Mouse (Mus musculus): ENCODE data around the gene Prpf8. TPM values are rescaled to one million over a fixed set of nuclear protein-coding genes. Genes with fewer than 3 reads are reported as not detected.
A peak's percentile ranks its signal among the peaks of the same experiment; 100 is the strongest.

The Prpf8 gene
- polyA plus RNA-seq, 1 experiment, result 142 TPM

DNA sequence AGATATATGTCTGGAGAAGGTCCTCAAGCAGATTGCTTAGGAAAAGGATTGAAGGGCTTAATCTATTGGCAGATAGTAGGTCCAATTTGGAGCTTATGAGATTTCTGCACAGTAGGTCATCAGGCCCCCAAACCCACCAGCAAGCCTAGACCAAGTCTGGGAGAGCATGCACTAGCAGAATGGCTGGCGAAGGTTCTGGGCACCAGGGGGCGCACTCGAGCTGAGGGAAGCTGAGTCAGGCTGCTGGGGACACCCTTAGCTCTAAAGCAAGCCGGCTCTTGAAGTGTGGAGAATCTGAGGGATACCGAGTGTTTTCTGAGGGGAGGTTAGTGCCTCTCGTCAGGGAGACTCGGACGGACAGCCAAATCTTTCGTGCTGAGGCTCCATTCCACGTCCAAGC is 43.7 kb downstream of the Prpf8 start:
- under 1% methylated on average over 10 of the region's 10 CpGs for WGBS
- Histone ChIP-seq H3K4me3 (ENCODE audit: control insufficient read depth, insufficient read depth, low read length) (peak overlapping the region; percentile 86), H3K27me3 (ENCODE audit: control insufficient read depth, insufficient read depth, low read length) (no peaks in the 10 kb centered on the region), H3K27ac (ENCODE audit: control insufficient read depth, insufficient read depth, low read length) (peak overlapping the region; percentile 77), H3K4me1 (replicated peaks; ENCODE audit: control insufficient read depth, insufficient read depth, low read length) (peaks cover 8% of the 10 kb centered on the region), H3K36me3 (ENCODE audit: control insufficient read depth, insufficient read depth, low read length) (no peaks in the 10 kb centered on the region)
- peak; percentile 99 for DNase-seq
- TF ChIP-seq POLR2A (IDR thresholded peaks at IDR 0.05; ENCODE audit: control insufficient read depth, extremely low read depth, insufficient read depth, low read length, poor library complexity) (no peak), CTCF (IDR thresholded peaks at IDR 0.05; ENCODE audit: borderline replicate concordance, control insufficient read depth, extremely low read depth, insufficient read depth, low read length, poor library complexity) (peak; percentile 90)

DNA sequence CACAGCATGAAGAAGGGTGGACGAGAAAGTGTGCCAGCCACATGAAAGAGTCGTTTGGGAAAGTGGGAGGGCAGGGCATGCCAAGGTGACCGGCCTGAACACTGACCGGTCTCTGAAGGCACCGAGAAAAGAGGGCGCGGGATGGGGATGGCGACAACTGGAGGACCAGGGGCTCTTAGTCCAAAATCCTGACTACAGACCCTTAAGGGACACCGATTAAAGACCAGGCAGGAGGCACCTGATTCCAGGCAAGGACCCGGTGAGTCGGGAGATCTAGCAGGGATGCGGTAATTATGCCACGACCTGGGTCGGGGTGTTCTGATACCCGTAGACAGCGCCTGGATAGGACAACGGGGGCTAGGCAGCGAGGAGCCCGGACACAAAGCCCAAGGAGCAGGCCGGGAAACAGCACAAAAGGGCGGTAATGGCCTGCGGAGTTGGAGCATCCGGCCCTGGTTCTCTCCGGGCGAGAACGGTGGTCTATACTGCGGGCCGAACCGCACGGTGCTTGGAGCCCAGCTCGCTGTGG is 44.3 kb downstream of the Prpf8 start:
- under 1% methylated on average over 31 of the region's 31 CpGs for WGBS

DNA sequence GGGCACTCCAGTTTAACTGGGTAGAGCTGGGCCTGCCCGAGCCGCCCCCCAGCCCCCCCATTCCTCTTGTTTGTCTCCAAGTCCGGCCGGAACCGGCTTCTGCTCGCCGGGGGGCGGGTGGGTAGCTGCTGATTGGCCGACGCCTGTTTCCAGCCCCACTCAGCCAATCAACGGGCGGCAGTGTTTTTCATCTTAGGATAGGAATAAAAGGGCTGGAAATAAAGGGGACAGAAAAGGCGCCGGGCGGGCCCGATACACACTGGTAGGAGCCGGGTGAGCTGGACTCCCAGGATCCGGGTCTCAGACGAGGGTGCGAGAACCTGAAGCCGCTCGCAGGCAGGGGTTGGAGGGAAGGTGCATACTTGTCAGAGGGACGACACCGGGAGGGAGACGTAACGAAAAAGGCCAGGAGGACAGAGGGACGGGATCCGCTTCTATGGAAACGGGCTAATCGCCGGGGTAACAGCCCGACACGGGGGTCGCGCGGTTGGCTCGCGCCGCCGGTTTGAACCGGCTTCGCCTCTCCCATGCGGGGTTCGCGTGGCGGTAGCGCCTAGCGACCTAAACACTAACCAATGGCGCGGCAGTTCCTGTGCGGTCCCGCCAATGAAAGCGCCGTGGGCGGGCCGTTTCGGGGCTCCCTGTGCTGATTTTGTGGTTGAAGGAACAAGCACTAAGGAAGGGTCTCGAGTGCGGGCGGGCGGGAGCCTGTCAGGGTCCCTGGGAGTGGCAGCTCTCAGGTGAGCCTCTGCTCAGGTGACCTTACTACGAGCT is 45.0 kb downstream of the Prpf8 start, which contains the start of gene Slc43a2:
Slc43a2 (plus strand) TSS at position 226 of the 774 bp plus-strand sequence.
- Histone ChIP-seq H3K4me3 (ENCODE audit: control insufficient read depth, insufficient read depth, low read length) (peak within 1 kb of the TSS; percentile 86), H3K36me3 (ENCODE audit: control insufficient read depth, insufficient read depth, low read length) (no peaks in the 10 kb centered on the region), H3K27ac (ENCODE audit: control insufficient read depth, insufficient read depth, low read length) (peak within 1 kb of the TSS; percentile 97), H3K4me1 (replicated peaks; ENCODE audit: control insufficient read depth, insufficient read depth, low read length) (peaks cover 20% of the 10 kb centered on the region), H3K27me3 (ENCODE audit: control insufficient read depth, insufficient read depth, low read length) (no peaks in the 10 kb centered on the region)
- DNase-seq, result peak; percentile 95
- peak; percentile 64 for TF ChIP-seq POLR2A (IDR thresholded peaks at IDR 0.05; ENCODE audit: control insufficient read depth, extremely low read depth, insufficient read depth, low read length, poor library complexity)
- no peak for TF ChIP-seq CTCF (IDR thresholded peaks at IDR 0.05; ENCODE audit: borderline replicate concordance, control insufficient read depth, extremely low read depth, insufficient read depth, low read length, poor library complexity)
- under 1% methylated on average over 62 of the region's 62 CpGs for WGBS

More for the DNA sequence above, 44.3 kb downstream of the Prpf8 start:
- H3K4me1 ChIP-seq (replicated peaks; ENCODE audit: control insufficient read depth, insufficient read depth, low read length), result peaks cover 13% of the 10 kb centered on the region
- H3K27ac ChIP-seq (ENCODE audit: control insufficient read depth, insufficient read depth, low read length), result peak overlapping the region; percentile 77
- no peaks in the 10 kb centered on the region for H3K27me3 ChIP-seq (ENCODE audit: control insufficient read depth, insufficient read depth, low read length)
- peak; percentile 50 for DNase-seq
- no peaks in the 10 kb centered on the region for H3K36me3 ChIP-seq (ENCODE audit: control insufficient read depth, insufficient read depth, low read length)
- TF ChIP-seq CTCF (IDR thresholded peaks at IDR 0.05; ENCODE audit: borderline replicate concordance, control insufficient read depth, extremely low read depth, insufficient read depth, low read length, poor library complexity) (no peak), POLR2A (IDR thresholded peaks at IDR 0.05; ENCODE audit: control insufficient read depth, extremely low read depth, insufficient read depth, low read length, poor library complexity) (no peak)
- H3K4me3 ChIP-seq (ENCODE audit: control insufficient read depth, insufficient read depth, low read length), result peak overlapping the region; percentile 86

DNA sequence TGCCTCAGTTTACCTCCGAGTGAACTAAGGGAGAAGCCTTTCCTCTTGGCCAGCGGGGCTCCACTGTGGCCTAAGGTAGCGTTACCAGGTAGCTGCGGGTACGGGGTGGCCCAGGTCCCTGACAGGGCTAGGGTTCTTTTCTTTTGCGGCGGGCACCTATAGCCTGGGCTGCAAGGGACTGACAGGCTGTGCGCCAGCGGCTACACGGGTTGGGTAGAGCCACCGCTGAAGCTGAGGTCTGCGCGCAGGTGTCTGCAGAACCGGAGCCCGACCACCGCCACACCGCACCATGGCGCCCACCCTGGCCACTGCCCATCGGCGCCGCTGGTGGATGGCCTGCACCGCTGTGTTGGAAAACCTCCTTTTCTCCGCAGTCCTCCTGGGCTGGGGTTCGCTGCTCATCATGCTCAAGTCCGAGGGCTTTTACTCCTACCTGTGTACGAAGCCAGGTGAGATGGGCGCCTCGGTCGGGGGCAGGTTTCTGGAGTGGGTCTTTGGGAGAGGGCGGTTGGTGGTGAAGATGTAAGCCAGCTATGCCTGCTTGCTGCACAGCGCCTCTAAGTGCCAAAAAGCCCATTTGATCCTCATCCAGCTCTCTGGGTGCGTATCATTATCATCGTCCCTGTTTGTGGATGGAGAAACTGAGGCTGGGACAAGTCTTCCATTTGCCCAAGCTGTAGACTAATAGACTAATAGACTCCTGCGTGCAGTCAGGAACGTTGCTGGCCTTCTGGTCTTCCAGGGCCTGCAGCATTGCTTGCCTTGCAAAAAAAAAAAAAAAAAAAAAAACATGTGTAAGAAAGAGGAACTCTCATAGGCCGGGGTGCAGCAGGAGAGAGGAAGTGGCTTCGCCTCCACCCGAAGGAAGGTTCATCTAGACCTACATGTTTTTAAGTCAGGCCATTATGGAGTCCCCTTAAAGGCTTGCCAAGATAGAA is 46.0 kb downstream of the Prpf8 start:
- H3K36me3 ChIP-seq (ENCODE audit: control insufficient read depth, insufficient read depth, low read length), result no peaks in the 10 kb centered on the region
- peak overlapping the region; percentile 86 for H3K4me3 ChIP-seq (ENCODE audit: control insufficient read depth, insufficient read depth, low read length)
- peak overlapping the region; percentile 97 for H3K27ac ChIP-seq (ENCODE audit: control insufficient read depth, insufficient read depth, low read length)
- peaks cover 29% of the 10 kb centered on the region for H3K4me1 ChIP-seq (replicated peaks; ENCODE audit: control insufficient read depth, insufficient read depth, low read length)
- 2% methylated on average over 38 of the region's 38 CpGs for WGBS
- H3K27me3 ChIP-seq (ENCODE audit: control insufficient read depth, insufficient read depth, low read length), result no peaks in the 10 kb centered on the region
- peak; percentile 63 for DNase-seq
- no peak for TF ChIP-seq CTCF (IDR thresholded peaks at IDR 0.05; ENCODE audit: borderline replicate concordance, control insufficient read depth, extremely low read depth, insufficient read depth, low read length, poor library complexity)
- 0 out of 2 replicates have a peak, but pooled peaks have one; percentile 20 for TF ChIP-seq POLR2A (IDR thresholded peaks at IDR 0.05; ENCODE audit: control insufficient read depth, extremely low read depth, insufficient read depth, low read length, poor library complexity)

DNA sequence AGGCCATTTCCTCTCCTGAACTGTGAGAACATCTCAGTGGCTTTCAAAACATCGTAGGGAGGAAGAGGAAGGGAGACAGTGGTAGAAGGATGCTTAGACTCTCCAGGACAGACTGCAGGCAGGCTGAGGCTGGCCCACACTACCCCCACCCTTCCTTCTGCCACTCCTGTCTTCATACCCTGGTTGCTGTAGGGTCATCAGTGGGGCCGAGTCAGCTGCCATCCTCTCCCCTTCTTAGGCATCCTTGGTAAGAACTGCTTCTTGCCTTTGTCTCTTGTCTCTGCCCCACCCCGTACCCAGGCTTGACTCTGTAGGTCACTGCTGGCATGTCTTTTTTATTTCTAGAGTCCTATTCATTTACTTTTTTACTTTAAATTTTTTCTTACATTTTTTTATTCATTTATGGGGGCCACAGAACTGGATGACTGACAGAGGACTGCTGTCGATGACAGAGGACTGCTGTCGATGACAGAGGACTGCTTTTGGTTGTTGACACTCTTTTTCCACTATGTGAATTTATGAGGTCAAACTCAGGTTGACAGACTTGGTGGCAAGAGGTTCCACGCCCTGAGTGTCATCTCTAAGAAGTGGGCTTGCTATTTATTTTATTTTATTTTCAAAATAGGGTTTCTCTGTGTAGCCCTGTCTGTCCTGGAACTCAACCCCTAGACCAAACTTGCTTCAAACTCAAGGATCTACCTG is 46.8 kb downstream of the Prpf8 start:
- Histone ChIP-seq H3K27ac (ENCODE audit: control insufficient read depth, insufficient read depth, low read length) (peak overlapping the region; percentile 97), H3K4me3 (ENCODE audit: control insufficient read depth, insufficient read depth, low read length) (peak overlapping the region; percentile 65), H3K4me1 (replicated peaks; ENCODE audit: control insufficient read depth, insufficient read depth, low read length) (peaks cover 38% of the 10 kb centered on the region), H3K27me3 (ENCODE audit: control insufficient read depth, insufficient read depth, low read length) (no peaks in the 10 kb centered on the region), H3K36me3 (ENCODE audit: control insufficient read depth, insufficient read depth, low read length) (no peaks in the 10 kb centered on the region)
- no peak for DNase-seq
- WGBS, result 22% methylated on average over 6 of the region's 6 CpGs
- TF ChIP-seq POLR2A (IDR thresholded peaks at IDR 0.05; ENCODE audit: control insufficient read depth, extremely low read depth, insufficient read depth, low read length, poor library complexity) (no peak), CTCF (IDR thresholded peaks at IDR 0.05; ENCODE audit: borderline replicate concordance, control insufficient read depth, extremely low read depth, insufficient read depth, low read length, poor library complexity) (no peak)

Measured in thymus, adult 2 months (tissue).